Mouse (Mus musculus): ENCODE data around the gene Fbh1.
"Not testable (repeated sequence)": the region's sequence is repeated elsewhere in the genome, so short reads cannot be mapped to it uniquely, and the experiment has no call there.

Fbh1 gene

GRCm38 (mm10) chr2:11718573-11718972 lies 58.8 kb downstream of the Fbh1 start:
- no peak for DNase-seq (ENCODE audit: low read depth)

DNA sequence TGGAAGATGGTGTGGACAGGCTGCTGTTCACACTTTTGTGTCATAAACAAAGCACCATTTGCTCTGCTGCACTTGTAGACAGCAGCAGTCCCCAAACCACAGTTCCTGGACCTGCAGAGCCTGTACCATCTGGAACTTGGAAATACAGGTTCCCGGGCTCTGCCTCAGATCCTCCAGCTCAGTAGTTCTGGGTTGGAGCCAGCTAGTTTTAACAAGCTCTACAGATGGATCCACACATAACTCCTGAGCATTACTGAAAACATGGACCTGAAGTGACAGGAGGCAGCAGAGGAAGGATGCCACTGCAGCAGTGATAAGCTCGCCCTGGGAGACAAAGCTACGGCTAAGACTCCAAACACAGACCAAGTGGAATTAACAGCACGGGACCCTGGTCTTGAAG lies 62.8 kb downstream of the Fbh1 start:
- DNase-seq (ENCODE audit: low read depth) = no peak

DNA sequence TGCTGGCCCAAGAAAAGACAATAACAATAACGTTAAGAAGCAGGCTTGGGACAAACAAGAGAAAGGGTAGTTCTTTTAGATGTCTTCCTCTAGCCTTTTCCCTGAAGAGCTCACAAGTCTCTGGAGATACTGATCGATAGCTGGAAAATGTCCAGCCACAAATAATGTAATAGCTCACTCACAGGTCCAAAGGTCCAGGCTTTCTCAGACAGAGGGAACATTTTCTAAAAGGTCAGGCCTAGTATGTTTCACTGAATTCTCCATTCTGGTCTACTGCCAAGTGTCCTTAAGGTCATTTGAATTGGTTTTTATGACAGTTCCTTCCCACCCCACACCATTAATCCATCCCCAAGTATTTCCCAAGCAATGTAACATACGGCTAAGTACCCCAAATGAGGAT lies 64.4 kb downstream of the Fbh1 start:
- no peak for DNase-seq (ENCODE audit: low read depth)

GRCm38 (mm10) chr2:11712483-11712990 lies 64.8 kb downstream of the Fbh1 start:
- no peak for DNase-seq (ENCODE audit: low read depth)

- not testable (repeated sequence) for DNase-seq (ENCODE audit: low read depth)
These were observed 67.3 kb downstream of the Fbh1 start for GRCm38 (mm10) chr2:11710101-11710500.

GRCm38 (mm10) chr2:11708538-11708937 lies 68.8 kb downstream of the Fbh1 start:
- DNase-seq (ENCODE audit: low read depth) = no peak

DNA sequence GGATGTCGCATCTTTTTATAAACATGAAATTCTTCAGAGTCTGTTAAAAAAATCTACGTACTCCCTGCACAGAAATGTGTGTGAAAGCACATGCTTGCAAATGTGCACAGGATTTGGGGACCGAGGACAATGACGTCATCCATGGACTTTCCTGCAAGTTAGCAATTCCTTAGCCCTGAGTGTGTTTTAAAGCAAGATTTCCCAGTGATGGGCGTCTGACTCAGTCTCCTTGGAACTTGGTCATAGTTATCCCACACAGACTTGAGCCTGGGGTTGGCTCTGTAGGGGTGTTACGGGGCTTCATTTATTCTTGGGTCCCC lies 70.7 kb downstream of the Fbh1 start:
- no peak for DNase-seq (ENCODE audit: low read depth)

DNA sequence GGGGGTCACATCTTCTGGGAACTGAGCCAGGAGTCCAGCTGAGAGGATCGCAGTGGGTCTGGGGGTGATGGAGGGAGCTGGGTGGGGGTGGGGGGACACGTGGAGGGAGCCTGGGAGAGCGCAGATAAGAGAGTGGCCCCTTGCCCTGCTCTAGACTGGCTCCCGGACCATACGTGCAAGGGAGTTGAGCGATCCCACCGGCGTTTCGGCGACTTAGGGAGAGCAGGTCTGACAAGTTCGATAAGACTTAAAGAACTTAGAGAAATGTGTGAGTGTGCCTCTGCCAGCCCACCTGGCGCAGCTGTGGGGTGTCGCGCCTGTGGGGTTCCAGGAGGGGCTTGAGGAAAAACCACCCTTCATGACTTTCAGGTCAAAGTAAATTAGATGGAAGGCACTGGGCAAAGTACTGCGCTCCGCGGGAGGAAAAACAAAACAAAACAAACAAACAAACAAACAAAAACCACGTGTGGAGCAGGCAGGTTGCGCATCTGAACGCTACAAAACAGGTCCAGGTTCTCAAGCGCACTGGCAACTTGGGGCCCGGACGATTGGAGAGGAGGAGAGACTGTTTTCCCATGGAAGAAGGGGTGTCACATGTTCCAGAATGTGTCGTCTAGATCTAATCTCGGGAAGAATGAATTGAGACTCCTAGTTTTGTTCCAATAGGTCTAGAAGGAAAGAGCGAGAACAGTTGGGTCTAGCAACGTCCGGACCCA lies 71.2 kb downstream of the Fbh1 start:
- no peak for DNase-seq (ENCODE audit: low read depth)

DNA sequence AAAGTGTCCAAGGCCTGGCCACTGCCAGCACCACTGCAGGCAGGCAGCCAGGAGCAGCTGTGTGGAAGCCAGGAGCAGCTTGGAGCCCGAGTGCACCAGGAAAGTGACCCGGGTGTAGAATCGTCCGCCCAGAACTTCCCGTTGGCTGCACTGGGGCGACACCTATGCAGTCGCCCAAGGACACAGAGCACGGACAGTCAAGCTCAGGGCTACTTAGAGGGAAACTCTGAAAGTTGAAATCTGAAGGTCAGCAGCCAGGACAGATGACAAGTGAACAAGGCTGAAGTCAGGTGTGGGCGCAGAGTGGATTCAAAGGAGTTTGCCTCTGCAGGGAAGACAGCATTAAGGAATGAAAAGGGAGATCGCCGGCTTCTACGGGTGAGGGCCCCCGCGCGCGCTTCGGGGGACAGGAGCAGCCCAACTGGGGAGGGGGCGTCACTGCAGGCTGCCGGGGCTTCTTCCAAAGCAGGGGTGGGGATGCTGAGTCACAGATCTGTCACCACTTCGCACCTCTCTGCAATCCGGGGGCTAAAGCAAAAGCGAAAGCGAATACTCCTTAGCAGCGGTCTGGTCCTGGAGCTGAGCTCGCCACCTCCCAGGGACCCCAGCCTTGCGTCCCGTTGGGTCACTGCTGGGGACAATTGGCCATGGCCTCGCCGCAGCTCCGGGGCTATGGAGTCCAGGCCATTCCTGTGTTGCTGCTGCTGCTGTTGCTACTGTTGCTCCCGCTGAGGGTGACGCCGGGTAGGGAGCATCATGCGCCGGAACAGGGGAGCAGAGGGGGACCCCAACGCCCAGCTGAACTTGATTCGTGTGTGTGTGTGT lies 72.0 kb downstream of the Fbh1 start, which contains the start of gene Il15ra:
Gene Il15ra, plus strand, starts transcription at position 90 of the 825 bp plus-strand sequence.
- no peak for DNase-seq (ENCODE audit: low read depth)

DNA sequence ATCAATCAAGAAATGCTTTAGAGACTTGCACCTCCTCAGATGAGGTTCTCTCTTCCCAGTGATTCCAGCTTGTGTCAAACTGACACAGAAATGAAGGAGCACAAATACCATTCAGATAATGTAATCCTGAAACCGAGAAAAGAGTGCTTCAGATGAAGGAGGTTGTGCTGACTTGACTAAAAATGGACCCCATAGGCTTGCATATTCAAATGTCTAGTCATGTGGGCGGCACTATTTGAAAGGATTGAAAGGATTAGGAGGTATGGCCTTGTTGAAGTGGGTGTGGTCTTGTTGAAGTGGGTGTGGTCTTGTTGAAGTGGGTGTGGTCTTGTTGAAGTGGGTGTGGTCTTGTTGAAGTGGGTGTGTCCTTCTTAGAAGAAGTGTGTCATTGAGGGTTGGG lies 77.5 kb downstream of the Fbh1 start:
- DNase-seq (ENCODE audit: low read depth) = no peak

DNA sequence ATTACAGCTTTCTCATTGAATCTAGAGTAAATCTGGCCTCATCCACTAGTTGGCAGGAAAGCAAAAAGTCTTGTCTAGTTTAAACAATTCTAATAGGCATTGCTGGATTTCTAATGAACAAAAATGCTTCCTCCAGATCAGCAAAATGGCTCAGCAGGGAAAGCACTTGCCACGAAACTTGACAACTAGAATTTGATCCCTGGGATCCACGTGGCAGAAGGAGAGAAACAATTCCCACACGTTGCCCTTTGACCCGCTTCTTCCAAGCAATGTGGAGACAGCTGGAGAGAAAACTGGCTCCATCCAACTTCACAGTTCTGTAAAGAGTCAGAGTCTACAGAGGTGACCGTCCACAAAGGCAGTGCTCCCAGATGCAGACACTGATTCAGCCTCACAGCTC lies 78.4 kb downstream of the Fbh1 start:
- no peak for DNase-seq (ENCODE audit: low read depth)

DNA sequence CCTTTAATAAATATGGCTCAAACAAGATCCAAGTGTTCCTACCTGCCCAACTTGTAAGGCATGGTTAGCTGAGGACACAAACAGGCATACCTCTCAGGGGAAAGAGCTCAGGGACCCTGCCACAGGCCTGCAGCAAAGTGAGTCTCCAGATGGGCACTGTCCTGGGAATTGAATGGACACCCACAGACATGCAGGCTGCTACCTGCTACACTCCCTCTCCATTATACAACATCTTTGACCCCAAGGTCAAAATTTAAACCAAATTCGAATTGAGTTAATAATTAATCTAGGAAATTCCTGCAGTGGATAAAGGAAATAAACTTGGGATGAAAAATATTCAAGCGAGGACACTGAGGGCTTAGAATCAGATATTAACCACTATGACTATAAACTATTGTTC lies 81.5 kb downstream of the Fbh1 start:
- no peak for DNase-seq (ENCODE audit: low read depth)

DNA sequence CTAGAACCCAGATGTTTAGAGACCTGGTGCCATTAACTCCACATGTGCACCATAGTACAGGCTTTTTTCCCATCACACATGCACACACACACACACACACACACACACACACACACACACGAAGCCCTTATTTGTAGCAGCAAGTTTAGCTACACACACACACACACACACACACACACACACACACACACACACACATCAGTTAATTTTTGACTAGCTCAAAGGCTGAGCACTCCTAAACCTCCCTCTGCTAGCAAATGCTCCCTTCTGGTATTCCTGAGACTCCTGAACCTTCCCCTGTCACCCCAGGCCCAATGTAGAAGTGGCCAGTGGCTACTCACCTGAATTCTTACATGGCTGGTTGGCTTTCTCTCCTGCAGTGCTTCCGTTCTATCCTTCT lies 83.3 kb downstream of the Fbh1 start:
- DNase-seq (ENCODE audit: low read depth) = no peak

GRCm38 (mm10) chr2:11693352-11693751 lies 84.0 kb downstream of the Fbh1 start:
- DNase-seq (ENCODE audit: low read depth) = no peak
